ENCODE assay signal across 8 mouse cellular contexts in genomic region chr2:125252275-125252674, GRCm38 (mm10). TPM values are rescaled to one million over a fixed set of nuclear protein-coding genes. Genes with fewer than 3 reads are reported as not detected.
A peak's percentile ranks its signal among the peaks of the same experiment; 100 is the strongest.
DNase-seq lines count a peak whose midpoint lies in the region; ATAC-seq and TF ChIP-seq lines count a peak whose summit lies in the region.

No protein-coding gene starts in this region.

- no peak for TF ChIP-seq EP300 in heart, postnatal 0 days (IDR thresholded peaks at IDR 0.05; ENCODE audit: low read depth)

- ATAC-seq in heart, postnatal 0 days (ENCODE audit: insufficient read depth, low read depth), result no peak
- ATAC-seq in inflammation-experienced regulatory T-cells, adult 6 months, result no peak

- H3K4me3 ChIP-seq in heart, postnatal 0 days (ENCODE audit: low read depth, low read length), result no peak overlapping the region

- DNase-seq in heart, postnatal 0 days (ENCODE audit: low spot score), result no peak
- DNase-seq in heart, adult 9 months (ENCODE audit: low spot score in 2 of 2), result no peak
- DNase-seq in 3T3-L1 (ENCODE audit: low read depth, low spot score) (peak; percentile 80), R1 (ENCODE audit: low read depth, low spot score) (peak; percentile 78)
- peak; percentile 55 for DNase-seq in embryo, embryonic 11 days
- peak; percentile 14 for DNase-seq in layer of hippocampus, adult 9-11 months
- DNase-seq in naive thymus-derived CD4-positive, alpha-beta T cell, adult 2 months (ENCODE audit: low read depth), result peak; percentile 70

- TF ChIP-seq CTCF in heart, postnatal 0 days (IDR thresholded peaks at IDR 0.05; ENCODE audit: low read depth), result peak; percentile 55

- no peak overlapping the region for H3K9ac ChIP-seq in heart, postnatal 0 days (replicated peaks; ENCODE audit: low read depth, low read length)

- WGBS in heart, postnatal 0 days, result 44% methylated on average over 2 of the region's 2 CpGs

- H3K27me3 ChIP-seq in heart, postnatal 0 days (ENCODE audit: control insufficient read depth, insufficient read depth, low read length), result no peaks in the 10 kb centered on the region

- H3K27ac ChIP-seq in heart, postnatal 0 days (ENCODE audit: low read depth), result 0 out of 2 replicates have a peak overlapping the region, but pooled peaks have one; percentile 15

- peaks cover 12% of the 10 kb centered on the region for H3K4me1 ChIP-seq in heart, postnatal 0 days (ENCODE audit: control insufficient read depth, insufficient read depth)

- peaks cover 54% of the 10 kb centered on the region for H3K36me3 ChIP-seq in heart, postnatal 0 days (replicated peaks; ENCODE audit: control insufficient read depth, insufficient read depth, low read length)

- H3K9me3 ChIP-seq in heart, postnatal 0 days (replicated peaks; ENCODE audit: control insufficient read depth, low read length), result no peaks in the 10 kb centered on the region

- H3K4me2 ChIP-seq in heart, postnatal 0 days (ENCODE audit: low read depth, low read length), result no peak overlapping the region

RNA-seq across cellular contexts. Expression of gene Dut, which starts 5.3 kb away (rescaled TPM):
- total RNA-seq in heart, postnatal 0 days (2014; rRNA removed; ENCODE audit: low replicate concordance), result 76.1 and 93.0 TPM in 2 replicates
- 69.1 and 73.4 TPM in 2 replicates for polyA plus RNA-seq in heart, postnatal 0 days (2015; fragmentation: Nextera tagmentation; extraction: Ambion mirVana)
- polyA plus RNA-seq in inflammation-experienced regulatory T-cells, adult 6 months (2017; shearing (Covaris generic)), result 100 to 1,000 TPM in 1 of 3 experiments, 10 to 100 TPM in 2; 40.9 to 169 (median 51.5) TPM

Comparison
In these comparisons a context has a peak if more than half of its experiments do, and no peak if none do; other contexts are left out.
1. DNase-seq: peak in 3T3-L1 (single experiment), R1 (single experiment), embryo, embryonic 11 days (single experiment), layer of hippocampus, adult 9-11 months (single experiment) and naive thymus-derived CD4-positive, alpha-beta T cell, adult 2 months (single experiment); none in heart, postnatal 0 days (single experiment) and heart, adult 9 months (0 of 2).